Mouse (Mus musculus): ENCODE measurements around the gene Cobl.

The Cobl gene

DNA sequence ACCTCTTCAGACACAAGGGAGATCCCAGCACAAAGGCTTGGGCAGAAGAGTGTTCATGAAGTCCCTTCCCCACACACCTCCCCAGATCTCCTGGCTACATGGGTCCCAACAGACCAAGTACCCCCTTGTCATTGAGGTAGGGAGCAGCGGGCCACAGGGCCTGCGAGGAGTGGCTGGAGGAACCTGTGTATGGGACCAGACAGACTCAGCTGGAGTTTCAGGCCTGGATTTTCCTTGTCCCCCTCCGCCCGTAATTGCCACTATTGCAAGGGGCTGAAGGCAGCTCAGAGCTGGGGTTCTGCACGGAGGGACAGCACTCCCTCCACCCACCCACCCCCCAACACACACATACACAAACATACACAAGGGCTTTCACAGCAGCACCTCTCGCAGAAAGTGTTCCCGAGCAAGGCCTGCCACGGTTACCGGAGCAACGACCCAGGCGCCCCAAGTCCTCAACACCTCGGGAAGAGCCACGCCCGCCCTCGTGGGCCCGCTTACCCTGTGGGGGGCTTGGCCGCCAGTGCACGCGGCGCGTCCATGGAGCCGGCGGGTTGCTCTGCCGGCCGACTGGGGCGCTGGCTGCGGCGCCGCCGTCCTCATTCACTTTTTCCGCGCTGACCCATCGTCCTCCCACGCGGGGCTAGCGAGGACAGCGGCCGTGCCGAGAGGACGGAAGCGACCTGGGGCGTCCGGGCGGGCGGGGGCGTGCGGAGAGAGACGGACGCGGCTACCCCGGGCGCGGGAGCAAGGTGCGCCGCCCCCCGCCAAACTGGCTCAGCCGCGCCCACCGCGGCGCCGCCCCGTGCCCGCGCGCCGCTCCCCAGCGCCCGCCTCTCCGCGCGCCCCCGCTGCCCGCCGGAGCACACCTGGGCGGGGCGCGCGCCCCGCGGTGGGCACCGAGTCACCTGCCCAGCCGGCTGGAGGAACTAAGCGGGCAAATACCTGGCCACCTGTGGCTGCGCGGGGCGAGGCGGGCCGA lies at the start of gene Cobl:
Gene Cobl (minus strand): TSS at position 780 of the 982 bp plus-strand sequence.
- peak; percentile 37 for DNase-seq

DNA sequence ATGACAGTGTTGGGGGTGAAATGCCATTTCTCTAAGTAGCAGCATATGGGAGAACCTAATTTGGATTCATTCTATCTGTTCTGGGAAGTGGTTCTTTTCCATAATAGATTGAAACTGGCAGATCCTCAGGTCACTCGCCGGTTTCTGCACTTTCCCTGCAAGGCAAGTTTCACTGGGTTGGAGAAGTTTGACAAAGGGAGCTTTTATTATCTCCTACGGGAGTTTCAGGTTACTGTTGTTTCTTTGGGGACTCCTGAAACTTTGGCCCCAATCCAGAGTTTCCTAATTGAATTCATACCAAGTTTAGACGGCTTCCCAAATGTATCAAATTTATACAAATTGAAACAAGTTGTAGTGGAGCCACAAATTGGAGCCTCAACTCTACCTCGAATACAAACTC lies 49.0 kb upstream of the Cobl start:
- no peak for DNase-seq

DNA sequence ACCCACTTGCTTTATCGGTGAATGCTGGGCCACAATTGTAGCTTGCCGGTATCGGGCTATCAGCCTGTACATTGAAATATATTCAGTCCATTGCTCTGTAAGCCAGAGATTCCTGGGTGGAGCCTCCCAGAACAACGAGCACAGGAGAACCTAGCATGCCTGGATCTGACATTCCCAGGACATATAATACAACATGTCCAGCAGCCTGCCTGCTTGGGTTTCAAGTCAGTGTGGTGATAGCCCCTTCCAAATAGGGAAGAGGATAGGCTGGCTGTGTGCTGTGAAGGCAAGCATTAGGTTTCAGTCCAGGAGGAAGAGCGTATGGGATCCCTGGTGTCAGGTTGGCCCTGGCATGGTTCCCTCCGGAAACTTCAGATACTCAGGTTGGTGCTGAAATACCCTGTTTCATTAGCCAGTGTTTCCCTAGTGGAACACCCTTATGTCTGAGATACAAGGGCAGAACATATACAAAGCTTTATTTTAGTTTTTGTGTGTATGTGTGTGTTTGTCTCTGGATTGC lies 41.7 kb upstream of the Cobl start:
- DNase-seq = no peak

DNA sequence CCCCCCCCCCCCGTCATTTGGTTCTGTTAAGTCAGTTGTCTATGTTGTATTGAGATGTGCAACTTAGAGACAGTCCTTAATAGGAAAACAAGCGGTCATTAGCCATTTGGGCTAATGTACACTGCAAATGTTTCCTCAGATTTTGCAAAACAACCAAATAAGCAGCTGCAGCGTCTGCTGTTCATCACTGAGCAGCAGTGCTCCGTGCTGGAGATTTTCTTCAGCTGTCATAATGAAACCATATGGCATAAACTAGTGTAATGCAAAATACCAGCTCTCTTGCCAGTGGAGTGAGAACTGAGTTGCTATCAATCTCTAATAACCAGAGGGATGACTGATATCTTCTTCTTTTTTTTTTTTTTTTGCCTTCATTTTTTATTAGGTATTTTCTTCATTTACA lies 39.0 kb upstream of the Cobl start:
- DNase-seq = no peak

DNA sequence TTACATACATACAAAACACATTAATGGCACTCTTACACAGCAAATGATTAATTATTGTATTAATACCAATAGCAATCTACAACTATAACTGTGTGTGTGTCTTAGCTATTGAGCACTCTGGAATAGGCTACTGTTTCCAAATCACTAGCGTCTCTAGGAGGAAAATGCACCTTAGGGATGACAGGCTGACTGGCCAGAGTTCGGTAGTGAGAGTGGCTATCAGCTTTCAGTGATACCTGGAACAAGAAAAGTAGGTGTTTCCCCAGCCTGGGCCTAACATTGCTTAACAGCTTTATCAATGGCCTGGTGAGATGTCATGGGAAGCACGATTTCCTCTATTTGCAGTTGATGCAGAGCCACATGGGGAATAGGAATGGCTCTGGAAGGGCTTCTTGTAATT lies 37.0 kb upstream of the Cobl start:
- DNase-seq = no peak

DNA sequence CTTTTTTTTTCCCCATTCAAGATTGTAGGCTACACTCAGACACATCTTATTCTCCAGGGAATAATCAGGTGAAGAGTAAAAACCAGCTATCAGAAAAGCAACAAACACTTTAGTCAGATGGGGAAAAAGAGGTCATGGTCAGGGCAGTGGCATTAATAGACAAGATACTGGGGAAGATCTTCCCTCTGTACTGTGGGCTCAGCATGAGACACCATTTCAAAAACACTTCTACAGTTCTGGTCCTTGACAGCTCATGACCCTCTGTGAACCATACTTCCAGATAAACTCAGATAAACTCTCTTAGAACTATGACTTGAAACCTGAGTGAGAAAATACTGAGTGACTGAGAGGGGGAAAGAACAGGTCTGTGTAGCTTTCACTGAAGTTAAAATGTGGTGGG lies 29.0 kb upstream of the Cobl start:
- no peak for DNase-seq

DNA sequence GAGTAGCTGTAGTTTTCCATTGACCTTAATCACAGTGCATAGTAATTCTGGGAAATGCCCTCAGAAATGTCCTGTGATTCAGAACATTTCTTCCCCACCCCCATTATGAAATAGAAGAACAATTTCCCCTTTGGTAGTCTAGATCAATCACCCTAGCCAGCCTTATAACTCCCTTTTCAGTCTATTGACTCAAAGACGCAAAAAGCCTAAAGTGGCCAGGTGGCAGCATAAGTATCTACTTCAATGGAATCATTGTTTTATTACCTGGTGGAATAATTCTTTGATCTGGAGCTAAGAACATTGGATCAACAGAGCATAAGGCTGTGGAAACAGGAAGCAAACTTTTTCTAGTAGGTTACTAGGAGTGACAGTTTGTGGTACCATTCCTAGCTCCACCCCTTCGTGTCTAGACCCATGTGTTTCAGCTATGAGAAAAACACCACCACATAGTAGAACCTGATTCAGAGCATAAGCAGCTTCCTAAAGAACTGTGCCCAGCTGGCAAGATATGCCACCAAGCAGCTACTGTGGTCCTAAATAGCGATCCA lies 15.2 kb upstream of the Cobl start:
- DNase-seq = no peak

DNA sequence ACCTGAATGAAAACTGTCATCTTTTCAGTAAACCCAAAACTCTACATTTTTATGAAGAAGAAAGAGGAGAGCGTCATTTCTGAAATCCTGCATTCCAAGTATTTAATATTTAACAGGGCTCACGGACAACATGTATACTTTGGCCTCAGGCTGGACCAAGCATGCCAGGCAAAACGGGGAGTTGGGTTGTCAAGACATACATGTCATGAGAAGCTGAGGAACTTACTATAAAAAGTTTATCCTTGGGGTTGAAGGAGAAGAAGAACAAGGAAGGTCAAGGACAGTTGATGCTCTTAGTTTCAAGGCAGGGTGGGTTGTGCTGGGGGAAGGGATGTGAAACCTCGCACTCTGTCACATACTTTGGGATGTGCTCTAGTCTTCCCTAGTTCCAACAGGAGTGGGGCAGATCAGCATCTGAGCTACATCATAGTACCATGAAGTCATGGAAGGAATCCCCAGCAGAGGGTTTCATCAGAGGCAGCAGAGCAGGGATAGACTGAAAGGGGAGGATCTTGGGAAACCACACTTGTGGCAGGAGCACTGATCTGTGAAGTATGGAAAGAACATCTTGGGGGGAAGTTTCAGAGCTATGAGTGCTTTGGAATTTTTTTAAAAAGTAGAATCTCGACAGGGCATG lies 9.7 kb upstream of the Cobl start:
- DNase-seq = peak; percentile 50 to 73

DNA sequence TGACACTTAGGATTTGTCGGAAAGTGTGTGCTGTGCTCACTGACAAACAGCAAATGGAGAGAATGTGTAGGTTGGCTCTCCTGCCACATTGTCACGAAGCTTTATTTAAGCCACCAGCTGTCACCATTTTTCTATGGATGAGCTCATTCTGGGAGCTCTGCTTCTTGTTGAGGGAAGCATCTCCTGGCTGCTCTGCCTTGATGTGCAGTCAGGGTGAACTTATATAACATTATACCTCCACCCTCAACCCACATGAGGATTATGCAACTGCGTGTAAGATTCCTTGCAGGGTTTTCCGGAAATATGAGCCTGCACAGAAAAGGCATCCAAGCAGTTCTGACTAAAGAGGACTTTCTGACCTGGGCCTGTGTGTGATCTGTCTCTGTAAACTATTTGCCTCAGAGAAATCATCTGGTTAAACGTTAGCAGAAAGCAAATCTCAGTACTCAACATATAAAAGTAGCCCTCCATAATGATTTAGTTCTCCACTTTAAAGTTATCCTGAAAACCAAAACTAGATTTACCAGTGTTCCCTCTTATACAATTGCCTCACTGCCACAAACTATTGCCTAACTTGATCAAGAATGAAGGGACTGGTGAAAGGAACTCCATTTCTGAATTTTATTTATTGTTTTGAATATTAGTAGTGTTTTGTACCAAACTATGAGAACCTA lies 9.0 kb upstream of the Cobl start:
- peak; percentile 50 to 79 for DNase-seq

DNA sequence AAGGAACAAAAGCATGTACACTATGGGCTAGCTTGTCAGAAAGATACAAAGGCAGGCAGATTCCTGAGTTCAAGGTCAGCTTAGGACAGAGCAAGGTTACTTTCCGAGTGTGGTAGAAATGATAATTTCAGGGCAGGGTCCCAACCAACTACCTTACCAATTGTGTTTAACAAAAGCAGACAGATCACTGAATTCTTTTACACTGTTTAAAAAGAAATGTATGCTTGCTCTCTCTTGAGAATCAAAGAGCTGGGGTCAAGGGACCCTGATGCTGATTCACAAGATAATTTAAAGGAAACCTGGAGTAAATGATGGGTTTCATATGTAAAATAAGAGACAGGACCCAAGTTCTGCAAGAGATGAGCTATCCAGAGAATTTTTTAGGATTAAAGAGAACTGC lies 4.9 kb upstream of the Cobl start:
- no peak for DNase-seq

DNA sequence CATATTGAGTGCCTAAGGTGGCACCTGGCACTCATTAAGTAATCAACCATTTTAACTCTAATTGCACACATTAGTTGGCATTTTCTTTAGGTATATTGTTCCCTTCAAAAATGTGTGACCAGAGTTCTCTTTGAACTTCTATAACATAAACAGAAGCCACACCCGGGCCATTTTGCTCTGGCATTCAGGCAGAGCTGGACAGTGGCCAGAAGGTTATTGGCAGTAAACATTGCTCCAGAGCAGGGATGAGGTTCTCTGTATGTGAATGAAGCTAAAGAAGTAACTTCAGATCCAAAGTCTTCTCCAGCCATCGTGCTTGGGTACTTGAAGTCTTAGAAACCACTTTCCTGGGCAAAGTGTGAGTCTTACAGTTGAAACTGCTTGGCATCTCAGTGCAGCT lies 3.9 kb upstream of the Cobl start:
- no peak for DNase-seq

DNA sequence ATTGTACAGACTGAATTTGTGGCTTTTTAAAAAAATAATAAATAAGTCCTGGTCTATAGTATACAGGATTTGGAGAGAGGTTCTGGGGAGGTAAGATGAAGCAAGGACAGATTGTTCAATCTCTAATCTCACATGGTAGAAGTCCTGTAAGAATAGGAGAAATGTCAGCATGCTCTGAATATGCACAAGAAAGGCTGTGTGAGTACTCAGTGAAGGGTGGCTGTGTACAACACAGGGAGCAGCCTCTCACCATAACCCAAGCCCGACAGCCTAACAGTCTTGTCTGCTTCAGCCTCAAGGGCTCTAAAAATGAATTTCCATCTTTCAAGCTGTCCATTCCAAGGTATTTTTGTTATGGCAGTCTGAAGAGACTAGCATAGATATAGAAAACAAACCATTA lies 3.1 kb upstream of the Cobl start:
- DNase-seq = no peak

DNA sequence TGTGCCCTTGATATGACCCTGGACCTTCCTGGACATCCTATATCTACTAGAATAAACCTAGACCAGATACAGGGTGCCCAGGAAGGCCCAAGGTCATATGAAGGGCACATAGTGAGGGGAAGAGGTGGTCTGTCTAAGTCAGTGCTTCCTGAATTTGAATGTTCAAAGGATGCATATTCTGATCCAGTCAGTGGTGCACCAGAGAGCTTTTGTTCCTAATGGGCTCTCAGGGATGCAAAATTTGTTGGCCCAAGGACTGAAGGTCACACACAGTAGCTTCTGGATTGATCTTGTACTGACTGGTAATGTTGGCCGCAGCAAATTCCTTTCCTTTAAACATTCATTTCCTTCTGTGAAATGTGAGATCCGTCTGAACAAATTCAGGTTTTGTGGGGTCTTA lies 2.5 kb upstream of the Cobl start:
- DNase-seq = no peak

DNA sequence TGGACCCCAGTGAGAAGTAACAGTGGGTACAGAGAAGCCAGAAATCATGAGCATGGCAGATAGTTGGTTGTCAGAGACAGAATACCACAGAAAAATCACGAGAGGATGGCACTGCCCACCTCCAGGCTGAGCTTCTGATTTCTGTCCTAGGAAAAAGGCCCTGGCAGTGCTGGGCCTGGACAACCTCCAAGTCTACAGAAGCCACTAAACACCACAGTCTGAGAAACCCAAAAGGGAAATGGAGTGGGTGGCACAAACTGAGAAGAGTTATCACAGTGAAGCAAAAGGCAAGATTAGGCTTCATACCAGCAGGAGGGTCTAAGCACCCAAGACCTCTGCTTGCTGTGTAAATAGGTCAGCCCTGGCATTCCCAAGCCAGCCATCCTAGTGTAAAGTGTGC lies 1.8 kb upstream of the Cobl start:
- no peak for DNase-seq

DNA sequence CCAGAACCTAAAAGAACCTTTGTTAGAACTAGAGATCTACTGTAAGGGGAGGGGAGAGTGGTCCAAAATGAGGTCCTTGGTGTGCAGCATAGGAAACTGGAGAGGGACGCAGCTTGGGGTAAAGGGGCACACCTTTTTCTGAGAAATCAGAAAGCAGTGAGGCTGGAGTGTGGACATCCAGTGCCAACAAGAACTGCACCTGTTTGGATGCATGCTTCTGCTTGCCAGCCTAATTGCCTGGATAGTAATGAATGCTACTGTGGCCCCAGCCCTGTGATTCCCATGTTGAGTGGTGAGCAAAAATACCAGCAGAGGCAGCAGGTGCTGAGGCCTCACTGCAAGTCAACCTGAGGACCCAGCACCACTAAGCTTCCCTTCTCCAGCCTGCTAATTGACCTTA lies 469 bp upstream of the Cobl start:
- DNase-seq = no peak

DNA sequence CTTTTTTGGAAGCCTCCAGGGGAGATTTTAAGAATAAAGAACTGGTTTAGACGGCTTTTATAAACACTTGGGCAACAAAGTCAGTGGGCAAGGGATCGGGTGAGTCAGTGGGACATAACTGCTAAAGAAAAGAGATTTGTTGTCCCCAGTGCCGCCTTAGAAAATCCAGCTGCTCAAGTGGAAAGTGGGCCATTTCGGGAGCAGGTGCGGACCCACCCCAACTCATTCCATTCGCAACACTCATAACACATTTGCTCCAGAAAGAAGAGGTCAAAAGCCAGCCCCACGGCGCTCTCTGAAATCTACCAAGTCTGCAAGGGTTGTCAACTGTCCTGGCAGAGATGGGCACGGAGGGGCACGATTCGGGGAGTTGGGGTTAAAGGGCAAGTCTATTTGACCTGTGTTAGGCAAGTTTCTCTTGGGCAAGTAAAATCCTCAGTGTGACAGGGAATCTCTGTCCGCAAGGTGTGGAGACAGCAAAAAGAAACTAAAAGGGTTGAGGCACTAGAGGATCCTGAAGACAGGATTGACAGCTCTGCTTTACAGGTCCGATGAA lies 1.1 kb downstream of the Cobl start:
- no peak for DNase-seq

DNA sequence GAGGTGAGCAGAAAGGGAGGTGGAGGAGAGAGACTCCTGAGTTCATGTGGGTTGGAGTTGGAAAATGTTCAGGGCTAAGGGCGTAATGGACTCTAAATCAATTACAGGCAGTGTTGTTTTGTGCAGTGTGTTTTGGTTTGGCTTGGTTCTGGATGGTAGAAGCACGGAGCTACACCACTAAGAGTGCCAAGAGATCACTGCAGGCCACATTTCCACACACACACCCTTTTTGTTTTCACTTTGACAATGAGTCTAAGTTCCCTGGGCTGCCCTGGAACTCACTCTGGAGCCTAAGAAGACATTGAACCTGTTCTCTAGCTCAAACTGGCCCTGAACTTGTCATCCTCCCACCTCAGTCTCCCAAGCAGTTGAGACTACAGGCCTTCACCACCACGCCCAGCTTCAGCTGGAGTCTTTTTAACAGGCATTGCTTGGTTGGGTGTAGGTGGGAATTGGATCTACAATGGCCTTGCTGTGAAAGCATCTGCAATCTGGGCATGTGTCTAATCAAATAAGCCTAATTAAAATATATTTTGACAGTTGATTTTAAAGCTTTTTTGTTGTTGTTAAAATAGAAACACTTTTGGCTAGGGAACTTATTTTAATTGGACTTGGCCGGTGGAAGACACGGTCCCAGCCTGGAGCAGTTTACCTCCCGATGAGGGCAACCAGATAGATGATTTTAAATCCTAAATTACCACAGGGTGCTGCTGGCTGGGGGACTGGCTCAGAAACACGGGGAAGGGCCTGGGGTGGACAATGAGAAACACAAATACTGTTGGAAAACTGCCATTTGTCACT lies 4.8 kb downstream of the Cobl start:
- DNase-seq = no peak

DNA sequence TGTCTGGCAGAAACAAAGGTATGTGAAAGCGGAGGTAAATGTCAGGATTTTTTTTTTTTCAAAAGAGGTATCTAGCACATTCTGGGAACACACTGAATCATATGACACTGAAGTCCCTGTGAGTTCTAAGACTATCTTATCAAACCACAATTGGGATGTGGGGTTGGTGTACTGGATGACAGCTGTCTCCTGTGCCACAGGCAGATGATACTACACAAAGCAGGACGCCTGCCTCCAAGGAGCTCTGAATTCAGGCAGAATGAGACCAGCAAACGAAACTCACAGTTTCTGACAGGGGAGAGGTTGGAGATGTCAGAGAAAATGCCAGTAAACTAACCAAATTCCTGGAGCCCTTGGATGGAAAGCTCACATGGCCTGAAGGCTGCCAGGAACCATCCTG lies 5.9 kb downstream of the Cobl start:
- no peak for DNase-seq

DNA sequence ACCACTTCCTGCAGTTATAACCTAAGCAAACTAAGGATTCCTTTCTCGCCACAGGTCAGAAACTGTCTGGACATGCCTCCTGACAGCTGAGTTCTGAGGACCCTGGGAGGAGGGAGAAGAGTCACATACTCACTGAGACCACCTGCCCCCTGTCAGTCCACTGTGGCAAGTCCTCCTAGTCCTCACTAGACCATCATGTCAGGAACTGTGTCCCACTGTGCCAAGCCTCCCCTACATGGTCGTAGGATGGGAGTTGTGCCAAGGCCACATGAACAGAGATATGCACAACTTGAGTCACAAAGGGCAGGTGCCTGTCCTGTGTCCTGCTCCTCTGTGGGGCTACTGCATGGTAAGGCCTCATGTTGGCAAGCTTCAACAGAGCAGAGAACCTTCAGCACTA lies 6.4 kb downstream of the Cobl start:
- DNase-seq = no peak

DNA sequence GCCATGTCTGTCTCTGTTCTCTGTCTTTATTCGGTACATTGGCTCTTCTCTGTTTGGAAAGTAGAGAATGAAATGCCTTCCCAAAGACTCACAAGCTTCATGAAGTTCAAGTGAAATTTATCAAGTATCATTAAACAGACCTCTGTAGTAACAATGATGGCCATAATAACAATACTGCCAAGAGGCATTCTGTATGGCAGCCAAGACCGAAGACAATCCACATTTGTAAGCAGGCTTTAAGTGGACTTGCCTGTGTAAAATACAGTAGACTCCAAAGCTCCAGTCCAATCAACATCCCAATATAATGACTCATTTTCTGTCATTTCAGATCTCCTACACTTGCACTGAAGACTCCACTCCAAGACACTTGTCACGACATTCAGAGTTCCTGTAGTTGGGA lies 16.7 kb downstream of the Cobl start:
- DNase-seq = no peak

DNA sequence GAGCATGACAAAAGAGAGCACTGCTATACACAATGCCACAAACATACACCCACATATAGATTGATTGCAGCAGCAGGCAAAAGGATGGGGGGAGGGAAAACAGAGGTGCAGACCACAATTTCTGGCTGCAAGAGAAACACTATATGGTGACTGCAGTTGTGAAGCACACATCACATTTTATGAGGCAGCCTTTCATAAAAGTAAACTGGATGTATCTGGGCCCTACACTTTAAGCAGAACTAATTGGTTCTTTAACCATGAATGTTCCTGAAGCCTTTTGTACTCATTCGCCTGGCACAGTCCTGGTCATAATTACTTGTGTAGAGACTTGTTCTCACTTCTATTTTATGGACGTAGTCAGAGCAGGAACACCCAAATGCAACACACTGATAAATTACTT lies 19.5 kb downstream of the Cobl start:
- DNase-seq = no peak

DNA sequence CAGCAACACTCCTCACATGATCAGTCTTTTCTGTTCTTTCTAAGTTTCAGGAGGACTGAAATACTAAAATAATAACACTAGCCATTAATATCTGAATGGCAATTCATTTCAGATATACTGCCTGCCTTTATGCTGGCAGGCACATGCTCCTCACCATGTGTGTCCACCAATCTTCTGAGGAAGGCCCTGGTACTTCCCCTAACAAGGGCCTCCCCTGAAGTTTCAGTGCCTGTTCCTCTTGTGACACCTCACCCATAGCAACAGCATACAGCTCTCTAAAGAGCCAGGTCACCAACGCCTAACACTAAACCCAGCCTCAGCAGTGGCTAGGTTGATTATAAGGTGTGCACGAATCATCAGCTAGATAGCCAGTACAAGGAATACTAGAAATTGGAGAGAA lies 20.5 kb downstream of the Cobl start:
- DNase-seq = no peak
